Mouse (Mus musculus): ENCODE results near the gene Mxi1. TPM values are rescaled to one million over a fixed set of nuclear protein-coding genes. Genes with fewer than 3 reads are reported as not detected.

The Mxi1 gene
- 51.0 and 59.3 TPM in 2 replicates for polyA plus RNA-seq (2014; fragmentation: Nextera tagmentation; extraction: Ambion mirVana)

GRCm38 (mm10) chr19:53310348-53310747 is at the start of gene Mxi1:
Gene Mxi1, plus strand, starts transcription at chr19:53310518.
- Histone ChIP-seq H3K9me3 (ENCODE audit: control insufficient read depth, low read length) (no peaks in the 10 kb centered on the region), H3K4me2 (ENCODE audit: low read length) (peak within 1 kb of the TSS; percentile 87), H3K27ac (replicated peaks; ENCODE audit: low read depth, low read length) (peak within 1 kb of the TSS; percentile 95), H3K4me3 (replicated peaks; ENCODE audit: low read depth, low read length) (peak within 1 kb of the TSS; percentile 80), H3K4me1 (ENCODE audit: control insufficient read depth, insufficient read depth, low read length) (peaks cover 11% of the 10 kb centered on the region), H3K9ac (replicated peaks; ENCODE audit: low read length) (peak within 1 kb of the TSS; percentile 83), H3K27me3 (ENCODE audit: control insufficient read depth, insufficient read depth, low read length) (no peaks in the 10 kb centered on the region), H3K36me3 (ENCODE audit: control insufficient read depth, insufficient read depth, low read length) (no peaks in the 10 kb centered on the region)
- peak; percentile 69 for ATAC-seq (ENCODE audit: low FRiP score, low TSS enrichment)
- peak; percentile 92 for DNase-seq
- 0% methylated on average over 38 of the region's 38 CpGs for WGBS

GRCm38 (mm10) chr19:53260828-53261227 is 49.5 kb upstream of the Mxi1 start:
- ATAC-seq (ENCODE audit: low FRiP score, low TSS enrichment) (no peak), DNase-seq (no peak)
- no peak overlapping the region for H3K4me3 ChIP-seq (replicated peaks; ENCODE audit: low read depth, low read length)
- H3K9me3 ChIP-seq (ENCODE audit: control insufficient read depth, low read length): no peaks in the 10 kb centered on the region
- no peaks in the 10 kb centered on the region for H3K36me3 ChIP-seq (ENCODE audit: control insufficient read depth, insufficient read depth, low read length)
- no peaks in the 10 kb centered on the region for H3K4me1 ChIP-seq (ENCODE audit: control insufficient read depth, insufficient read depth, low read length)
- H3K9ac ChIP-seq (replicated peaks; ENCODE audit: low read length): no peak overlapping the region
- 86% methylated on average over 4 of the region's 4 CpGs for WGBS
- H3K4me2 ChIP-seq (ENCODE audit: low read length): no peak overlapping the region
- H3K27me3 ChIP-seq (ENCODE audit: control insufficient read depth, insufficient read depth, low read length): no peaks in the 10 kb centered on the region
- H3K27ac ChIP-seq (replicated peaks; ENCODE audit: low read depth, low read length): no peak overlapping the region

- H3K4me1 ChIP-seq (ENCODE audit: control insufficient read depth, insufficient read depth, low read length): no peaks in the 10 kb centered on the region
- 81% methylated on average over 7 of the region's 7 CpGs for WGBS
- DNase-seq (no peak), ATAC-seq (ENCODE audit: low FRiP score, low TSS enrichment) (no peak)
- H3K36me3 ChIP-seq (ENCODE audit: control insufficient read depth, insufficient read depth, low read length): no peaks in the 10 kb centered on the region
- no peak overlapping the region for H3K27ac ChIP-seq (replicated peaks; ENCODE audit: low read depth, low read length)
- no peak overlapping the region for H3K9ac ChIP-seq (replicated peaks; ENCODE audit: low read length)
- H3K27me3 ChIP-seq (ENCODE audit: control insufficient read depth, insufficient read depth, low read length): no peaks in the 10 kb centered on the region
- no peaks in the 10 kb centered on the region for H3K9me3 ChIP-seq (ENCODE audit: control insufficient read depth, low read length)
- H3K4me3 ChIP-seq (replicated peaks; ENCODE audit: low read depth, low read length): no peak overlapping the region
- H3K4me2 ChIP-seq (ENCODE audit: low read length): no peak overlapping the region
Observed at GRCm38 (mm10) chr19:53262061-53262460, 48.3 kb upstream of the Mxi1 start.

- Histone ChIP-seq H3K9ac (replicated peaks; ENCODE audit: low read length) (no peak overlapping the region), H3K36me3 (ENCODE audit: control insufficient read depth, insufficient read depth, low read length) (no peaks in the 10 kb centered on the region), H3K4me2 (ENCODE audit: low read length) (0 out of 2 replicates have a peak overlapping the region, but pooled peaks have one; percentile 17), H3K27ac (replicated peaks; ENCODE audit: low read depth, low read length) (no peak overlapping the region), H3K4me3 (replicated peaks; ENCODE audit: low read depth, low read length) (no peak overlapping the region), H3K9me3 (ENCODE audit: control insufficient read depth, low read length) (no peaks in the 10 kb centered on the region), H3K27me3 (ENCODE audit: control insufficient read depth, insufficient read depth, low read length) (no peaks in the 10 kb centered on the region), H3K4me1 (ENCODE audit: control insufficient read depth, insufficient read depth, low read length) (no peaks in the 10 kb centered on the region)
- ATAC-seq (ENCODE audit: low FRiP score, low TSS enrichment) (no peak), DNase-seq (no peak)
- WGBS: 29% methylated on average over 23 of the region's 23 CpGs
Observed at GRCm38 (mm10) chr19:53263859-53264733, 46.2 kb upstream of the Mxi1 start.

- Histone ChIP-seq H3K4me1 (ENCODE audit: control insufficient read depth, insufficient read depth, low read length) (no peaks in the 10 kb centered on the region), H3K36me3 (ENCODE audit: control insufficient read depth, insufficient read depth, low read length) (no peaks in the 10 kb centered on the region), H3K27me3 (ENCODE audit: control insufficient read depth, insufficient read depth, low read length) (no peaks in the 10 kb centered on the region), H3K9ac (replicated peaks; ENCODE audit: low read length) (no peak overlapping the region), H3K4me2 (ENCODE audit: low read length) (no peak overlapping the region), H3K9me3 (ENCODE audit: control insufficient read depth, low read length) (no peaks in the 10 kb centered on the region), H3K4me3 (replicated peaks; ENCODE audit: low read depth, low read length) (no peak overlapping the region), H3K27ac (replicated peaks; ENCODE audit: low read depth, low read length) (no peak overlapping the region)
- DNase-seq: peak; percentile 56
- no peak for ATAC-seq (ENCODE audit: low FRiP score, low TSS enrichment)
- 51% methylated on average over 12 of the region's 12 CpGs for WGBS
Observed at GRCm38 (mm10) chr19:53264821-53265727, 45.2 kb upstream of the Mxi1 start.

GRCm38 (mm10) chr19:53267305-53267704 is 43.0 kb upstream of the Mxi1 start:
- H3K27ac ChIP-seq (replicated peaks; ENCODE audit: low read depth, low read length): no peak overlapping the region
- H3K9ac ChIP-seq (replicated peaks; ENCODE audit: low read length): no peak overlapping the region
- H3K4me3 ChIP-seq (replicated peaks; ENCODE audit: low read depth, low read length): no peak overlapping the region
- H3K27me3 ChIP-seq (ENCODE audit: control insufficient read depth, insufficient read depth, low read length): no peaks in the 10 kb centered on the region
- H3K4me1 ChIP-seq (ENCODE audit: control insufficient read depth, insufficient read depth, low read length): no peaks in the 10 kb centered on the region
- DNase-seq (no peak), ATAC-seq (ENCODE audit: low FRiP score, low TSS enrichment) (no peak)
- H3K36me3 ChIP-seq (ENCODE audit: control insufficient read depth, insufficient read depth, low read length): no peaks in the 10 kb centered on the region
- WGBS: 91% methylated on average over 9 of the region's 9 CpGs
- no peak overlapping the region for H3K4me2 ChIP-seq (ENCODE audit: low read length)
- no peaks in the 10 kb centered on the region for H3K9me3 ChIP-seq (ENCODE audit: control insufficient read depth, low read length)

- Histone ChIP-seq H3K36me3 (ENCODE audit: control insufficient read depth, insufficient read depth, low read length) (no peaks in the 10 kb centered on the region), H3K9ac (replicated peaks; ENCODE audit: low read length) (no peak overlapping the region), H3K27ac (replicated peaks; ENCODE audit: low read depth, low read length) (no peak overlapping the region), H3K27me3 (ENCODE audit: control insufficient read depth, insufficient read depth, low read length) (no peaks in the 10 kb centered on the region), H3K4me1 (ENCODE audit: control insufficient read depth, insufficient read depth, low read length) (no peaks in the 10 kb centered on the region), H3K9me3 (ENCODE audit: control insufficient read depth, low read length) (no peaks in the 10 kb centered on the region), H3K4me2 (ENCODE audit: low read length) (no peak overlapping the region), H3K4me3 (replicated peaks; ENCODE audit: low read depth, low read length) (no peak overlapping the region)
- 93% methylated on average over 17 of the region's 17 CpGs for WGBS
- DNase-seq: no peak
- ATAC-seq (ENCODE audit: low FRiP score, low TSS enrichment): no peak
Observed at GRCm38 (mm10) chr19:53273055-53273722, 37.1 kb upstream of the Mxi1 start.

GRCm38 (mm10) chr19:53273781-53274428 is 36.4 kb upstream of the Mxi1 start:
- ATAC-seq (ENCODE audit: low FRiP score, low TSS enrichment): no peak

More at GRCm38 (mm10) chr19:53273781-53274428, 36.4 kb upstream of the Mxi1 start:
- Histone ChIP-seq H3K9me3 (ENCODE audit: control insufficient read depth, low read length) (no peaks in the 10 kb centered on the region), H3K4me2 (ENCODE audit: low read length) (no peak overlapping the region), H3K9ac (replicated peaks; ENCODE audit: low read length) (no peak overlapping the region), H3K36me3 (ENCODE audit: control insufficient read depth, insufficient read depth, low read length) (no peaks in the 10 kb centered on the region), H3K4me1 (ENCODE audit: control insufficient read depth, insufficient read depth, low read length) (no peaks in the 10 kb centered on the region), H3K4me3 (replicated peaks; ENCODE audit: low read depth, low read length) (no peak overlapping the region), H3K27me3 (ENCODE audit: control insufficient read depth, insufficient read depth, low read length) (no peaks in the 10 kb centered on the region), H3K27ac (replicated peaks; ENCODE audit: low read depth, low read length) (no peak overlapping the region)
- WGBS: 91% methylated on average over 23 of the region's 23 CpGs
- DNase-seq: no peak
